Mouse (Mus musculus): ENCODE measurements around the gene Adcy4. TPM values are rescaled to one million over a fixed set of nuclear protein-coding genes. Genes with fewer than 3 reads are reported as not detected.
A peak's percentile ranks its signal among the peaks of the same experiment; 100 is the strongest.

Adcy4 gene
- 3.5 and 7.8 TPM in 2 replicates for polyA plus RNA-seq (2012; rRNA removed)

GRCm38 (mm10) chr14:55783958-55784235 lies at the start of gene Adcy4:
TSS of gene Adcy4 (minus strand) at chr14:55784095.
- TF ChIP-seq CTCF (IDR thresholded peaks at IDR 0.05; ENCODE audit: borderline replicate concordance, extremely low read depth, insufficient read depth, insufficient read length): no peak
- no peak for TF ChIP-seq POLR2A (IDR thresholded peaks at IDR 0.05; ENCODE audit: borderline replicate concordance, extremely low read depth, insufficient read depth, insufficient read length, poor library complexity, severe bottlenecking)
- no peak for DNase-seq (ENCODE audit: low read depth)

GRCm38 (mm10) chr14:55833126-55833525 lies 49.2 kb upstream of the Adcy4 start:
- TF ChIP-seq CTCF (IDR thresholded peaks at IDR 0.05; ENCODE audit: borderline replicate concordance, extremely low read depth, insufficient read depth, insufficient read length) (no peak), POLR2A (IDR thresholded peaks at IDR 0.05; ENCODE audit: borderline replicate concordance, extremely low read depth, insufficient read depth, insufficient read length, poor library complexity, severe bottlenecking) (no peak)
- DNase-seq (ENCODE audit: low read depth): no peak

GRCm38 (mm10) chr14:55830331-55830730 lies 46.4 kb upstream of the Adcy4 start:
- no peak for DNase-seq (ENCODE audit: low read depth)
- no peak for TF ChIP-seq CTCF (IDR thresholded peaks at IDR 0.05; ENCODE audit: borderline replicate concordance, extremely low read depth, insufficient read depth, insufficient read length)
- TF ChIP-seq POLR2A (IDR thresholded peaks at IDR 0.05; ENCODE audit: borderline replicate concordance, extremely low read depth, insufficient read depth, insufficient read length, poor library complexity, severe bottlenecking): no peak

- no peak for DNase-seq (ENCODE audit: low read depth)
- TF ChIP-seq POLR2A (IDR thresholded peaks at IDR 0.05; ENCODE audit: borderline replicate concordance, extremely low read depth, insufficient read depth, insufficient read length, poor library complexity, severe bottlenecking) (no peak), CTCF (IDR thresholded peaks at IDR 0.05; ENCODE audit: borderline replicate concordance, extremely low read depth, insufficient read depth, insufficient read length) (no peak)
Measured at GRCm38 (mm10) chr14:55829854-55830253, 46.0 kb upstream of the Adcy4 start.

- no peak for TF ChIP-seq CTCF (IDR thresholded peaks at IDR 0.05; ENCODE audit: borderline replicate concordance, extremely low read depth, insufficient read depth, insufficient read length)
- no peak for TF ChIP-seq POLR2A (IDR thresholded peaks at IDR 0.05; ENCODE audit: borderline replicate concordance, extremely low read depth, insufficient read depth, insufficient read length, poor library complexity, severe bottlenecking)
- DNase-seq (ENCODE audit: low read depth): no peak
Measured at GRCm38 (mm10) chr14:55828716-55829263, 44.9 kb upstream of the Adcy4 start.

GRCm38 (mm10) chr14:55826551-55827340 lies 42.9 kb upstream of the Adcy4 start:
- TF ChIP-seq POLR2A (IDR thresholded peaks at IDR 0.05; ENCODE audit: borderline replicate concordance, extremely low read depth, insufficient read depth, insufficient read length, poor library complexity, severe bottlenecking): no peak
- no peak for TF ChIP-seq CTCF (IDR thresholded peaks at IDR 0.05; ENCODE audit: borderline replicate concordance, extremely low read depth, insufficient read depth, insufficient read length)
- DNase-seq (ENCODE audit: low read depth): peak; percentile 48

GRCm38 (mm10) chr14:55826142-55826541 lies 42.2 kb upstream of the Adcy4 start:
- TF ChIP-seq POLR2A (IDR thresholded peaks at IDR 0.05; ENCODE audit: borderline replicate concordance, extremely low read depth, insufficient read depth, insufficient read length, poor library complexity, severe bottlenecking): no peak
- no peak for TF ChIP-seq CTCF (IDR thresholded peaks at IDR 0.05; ENCODE audit: borderline replicate concordance, extremely low read depth, insufficient read depth, insufficient read length)
- DNase-seq (ENCODE audit: low read depth): no peak

- peak; percentile 84 for DNase-seq (ENCODE audit: low read depth)
Measured at GRCm38 (mm10) chr14:55825216-55826051, 41.5 kb upstream of the Adcy4 start.

GRCm38 (mm10) chr14:55824481-55825215 lies 40.8 kb upstream of the Adcy4 start:
- peak; percentile 76 for DNase-seq (ENCODE audit: low read depth)
- no peak for TF ChIP-seq POLR2A (IDR thresholded peaks at IDR 0.05; ENCODE audit: borderline replicate concordance, extremely low read depth, insufficient read depth, insufficient read length, poor library complexity, severe bottlenecking)

More at GRCm38 (mm10) chr14:55825216-55826051, 41.5 kb upstream of the Adcy4 start:
- TF ChIP-seq CTCF (IDR thresholded peaks at IDR 0.05; ENCODE audit: borderline replicate concordance, extremely low read depth, insufficient read depth, insufficient read length): peak; percentile 8; the same call in 1 of the 2 replicates
- TF ChIP-seq POLR2A (IDR thresholded peaks at IDR 0.05; ENCODE audit: borderline replicate concordance, extremely low read depth, insufficient read depth, insufficient read length, poor library complexity, severe bottlenecking): no peak

GRCm38 (mm10) chr14:55824001-55824480 lies 40.1 kb upstream of the Adcy4 start:
- TF ChIP-seq POLR2A (IDR thresholded peaks at IDR 0.05; ENCODE audit: borderline replicate concordance, extremely low read depth, insufficient read depth, insufficient read length, poor library complexity, severe bottlenecking): no peak
- no peak for TF ChIP-seq CTCF (IDR thresholded peaks at IDR 0.05; ENCODE audit: borderline replicate concordance, extremely low read depth, insufficient read depth, insufficient read length)
- peak; percentile 73 for DNase-seq (ENCODE audit: low read depth)

Data from brain, embryonic 14.5 days (tissue).